Mouse (Mus musculus) hindbrain, embryonic 12.5 days (tissue): Measurements from ENCODE around the gene Atg16l2. TPM values are rescaled to one million over a fixed set of nuclear protein-coding genes. Genes with fewer than 3 reads are reported as not detected.

Experiments
- ATAC-seq: fragments of 200-750 bp; cut with Nextera tagmentation; 2 replicates; pipeline ENCODE4 v1.8.0; 2017; ENCODE audit warnings: moderate TSS enrichment; ENCODE audit not compliant: low FRiP score
- H3K27ac ChIP-seq: fragments of 300-500 bp; sonication (generic); 2 replicates; pipeline ENCODE4 v1.5.1; 2016; ENCODE audit warnings: mild to moderate bottlenecking
- H3K27me3 ChIP-seq: fragments of 300-500 bp; sonication (generic); 2 replicates; pipeline ENCODE4 v1.6.1; 2016; ENCODE audit warnings: mild to moderate bottlenecking
- H3K36me3 ChIP-seq: fragments of 300-500 bp; sonication (generic); 2 replicates; pipeline ENCODE4 v1.6.1; 2016; ENCODE audit warnings: mild to moderate bottlenecking
- H3K4me1 ChIP-seq: fragments of 300-500 bp; sonication (generic); 2 replicates; pipeline ENCODE4 v1.6.1; 2016
- H3K4me2 ChIP-seq: fragments of 300-500 bp; sonication (generic); replicated peaks from 2 replicates; pipeline ENCODE4 v1.6.1; 2016; ENCODE audit warnings: mild to moderate bottlenecking
- H3K4me3 ChIP-seq: fragments of 300-500 bp; sonication (generic); 2 replicates; pipeline ENCODE4 v1.5.1; 2016; ENCODE audit warnings: mild to moderate bottlenecking
- H3K9ac ChIP-seq: fragments of 300-500 bp; sonication (generic); 2 replicates; pipeline ENCODE4 v1.6.1; 2016; ENCODE audit warnings: mild to moderate bottlenecking, moderate library complexity
- H3K9me3 ChIP-seq: fragments of 300-500 bp; sonication (generic); replicated peaks from 2 replicates; pipeline ENCODE4 v1.6.1; 2016; ENCODE audit warnings: mild to moderate bottlenecking
- WGBS: fragments of 180-500 bp; shearing (Covaris S2); methylation state at CpG from one replicate; pipeline ENCODE4 v1.1.7; 2016; 5-methylcytosine and 5-hydroxymethylcytosine counted together
- polyA plus RNA-seq: library from polyadenylated mRNA; unstranded; fragments of >200 nt; fragmentation: Nextera tagmentation; extraction: Ambion mirVana; gene quantifications from 2 replicates; pipeline ENCODE4 v1.2.1, GENCODE M21; 2016

The Atg16l2 gene
- polyA plus RNA-seq, 1 experiment from 2014 or later = 14.7 TPM

DNA sequence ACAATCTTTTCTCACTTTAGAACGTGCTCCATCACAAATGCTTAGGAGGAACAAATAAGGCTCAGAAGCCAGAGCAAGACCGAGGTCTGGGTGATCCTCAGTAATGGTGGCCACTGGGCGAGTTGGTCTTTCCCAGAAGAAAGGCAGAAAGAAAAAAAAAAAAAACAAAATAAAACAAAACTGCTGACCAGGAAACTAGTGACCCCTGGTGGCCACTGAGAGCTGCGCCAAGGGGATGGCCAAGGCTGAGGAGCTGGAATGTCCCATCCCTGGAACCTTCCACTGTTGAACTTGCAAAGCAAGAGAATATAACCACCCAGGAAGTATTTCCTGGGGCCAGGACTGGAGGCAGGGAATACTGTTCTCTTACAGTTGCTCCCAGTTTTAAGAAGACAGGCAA lies 13.6 kb downstream of the Atg16l2 start:
- Histone ChIP-seq H3K27me3 (no peaks in the 10 kb centered on the region), H3K36me3 (peaks cover 17% of the 10 kb centered on the region), H3K27ac (no peak overlapping the region), H3K9me3 (no peaks in the 10 kb centered on the region), H3K9ac (no peak overlapping the region), H3K4me1 (no peaks in the 10 kb centered on the region), H3K4me2 (no peak overlapping the region), H3K4me3 (no peak overlapping the region)
- ATAC-seq = no peak
- 39% methylated on average over 4 of the region's 4 CpGs for WGBS

DNA sequence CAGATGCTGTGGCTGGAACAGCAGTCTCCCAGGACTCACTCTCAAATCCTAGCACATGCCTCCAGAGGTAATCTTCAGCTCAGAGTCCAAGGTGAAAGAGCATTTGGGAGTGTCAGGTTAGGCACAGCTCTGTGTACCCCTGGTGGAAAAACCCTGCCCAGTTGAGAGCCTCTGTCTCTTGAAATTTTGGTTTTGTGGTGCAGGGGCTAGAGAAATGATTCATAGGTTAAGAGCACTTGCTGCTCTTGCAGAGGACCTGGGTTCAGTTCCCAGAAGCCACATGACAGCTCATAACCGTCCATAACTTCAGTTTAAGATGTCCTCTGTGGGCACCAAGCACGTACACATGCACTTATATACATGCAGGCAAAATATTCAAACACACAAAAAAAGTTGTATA lies 14.2 kb downstream of the Atg16l2 start:
- Histone ChIP-seq H3K36me3 (peaks cover 23% of the 10 kb centered on the region), H3K4me3 (no peak overlapping the region), H3K9me3 (no peaks in the 10 kb centered on the region), H3K4me2 (no peak overlapping the region), H3K4me1 (no peaks in the 10 kb centered on the region), H3K27me3 (no peaks in the 10 kb centered on the region), H3K9ac (no peak overlapping the region), H3K27ac (no peak overlapping the region)
- no peak for ATAC-seq
- WGBS = 86% methylated on average over 2 of the region's 2 CpGs

DNA sequence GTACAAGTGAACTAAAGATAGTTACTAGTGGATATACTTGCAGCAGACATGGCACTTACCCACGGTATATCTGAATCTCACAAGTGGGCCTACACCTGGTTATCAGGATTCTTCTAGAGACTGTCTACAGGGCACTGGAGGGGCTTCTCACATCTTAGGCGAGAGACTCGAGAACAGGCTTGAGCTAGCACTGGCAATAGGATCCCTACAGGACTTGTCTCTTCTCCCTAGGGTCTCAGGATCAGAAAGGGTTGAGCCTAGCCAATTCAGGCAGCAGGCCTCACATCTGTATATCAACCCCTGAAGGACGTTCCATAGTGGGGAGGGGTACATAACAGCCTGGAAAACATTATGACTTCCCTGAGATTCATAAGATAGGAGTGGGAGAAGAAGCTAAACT lies 15.2 kb downstream of the Atg16l2 start:
- H3K4me1 ChIP-seq = no peaks in the 10 kb centered on the region
- no peaks in the 10 kb centered on the region for H3K27me3 ChIP-seq
- H3K9ac ChIP-seq = no peak overlapping the region
- H3K9me3 ChIP-seq = no peaks in the 10 kb centered on the region
- H3K4me2 ChIP-seq = no peak overlapping the region
- ATAC-seq = no peak
- no peak overlapping the region for H3K4me3 ChIP-seq
- 81% methylated on average over 4 of the region's 4 CpGs for WGBS
- no peak overlapping the region for H3K27ac ChIP-seq
- H3K36me3 ChIP-seq = peaks cover 32% of the 10 kb centered on the region

DNA sequence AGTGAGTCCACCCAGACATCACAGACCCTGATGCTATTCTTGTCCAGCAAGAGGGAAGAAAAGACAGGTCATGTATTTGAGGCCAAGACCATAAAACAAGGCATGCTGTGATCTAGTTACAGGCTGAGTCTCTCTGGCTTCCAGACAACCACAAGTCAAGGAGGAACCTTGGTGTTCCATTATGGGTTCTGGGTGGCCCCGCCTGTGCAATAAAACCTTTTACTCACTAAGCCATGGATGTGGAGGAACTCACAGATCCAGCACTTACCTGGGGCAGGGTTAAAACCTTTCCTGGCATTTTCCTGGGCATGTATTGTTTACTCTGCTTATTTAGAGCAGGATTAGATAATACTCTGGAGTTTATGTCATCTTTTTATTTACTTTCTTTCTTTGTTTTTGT lies 17.5 kb downstream of the Atg16l2 start:
- no peaks in the 10 kb centered on the region for H3K4me1 ChIP-seq
- ATAC-seq = no peak
- H3K9ac ChIP-seq = no peak overlapping the region
- H3K9me3 ChIP-seq = no peaks in the 10 kb centered on the region
- H3K27ac ChIP-seq = no peak overlapping the region
- 100% methylated on average over 1 of the region's 1 CpGs for WGBS
- no peaks in the 10 kb centered on the region for H3K27me3 ChIP-seq
- peaks cover 29% of the 10 kb centered on the region for H3K36me3 ChIP-seq
- no peak overlapping the region for H3K4me2 ChIP-seq
- no peak overlapping the region for H3K4me3 ChIP-seq

DNA sequence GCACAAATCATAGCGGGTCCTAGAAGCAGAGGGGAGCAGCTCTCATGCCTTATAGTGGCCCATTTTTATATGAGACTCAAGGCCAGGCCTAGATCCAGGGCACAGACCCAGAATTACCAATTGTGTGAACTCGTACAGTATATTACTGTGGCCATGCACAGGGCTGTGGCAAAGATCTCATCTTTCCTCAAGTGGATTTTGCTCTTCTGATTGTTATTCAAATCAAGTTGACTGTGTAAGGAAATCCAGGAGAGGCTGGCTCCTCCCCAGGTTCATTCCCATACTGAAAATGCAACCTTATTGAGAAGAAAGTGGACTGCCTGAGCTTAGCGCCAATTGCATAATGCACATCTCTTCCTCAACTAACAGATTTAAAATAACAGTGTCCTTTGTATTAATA lies 19.3 kb downstream of the Atg16l2 start:
- Histone ChIP-seq H3K9ac (no peak overlapping the region), H3K27me3 (no peaks in the 10 kb centered on the region), H3K4me2 (no peak overlapping the region), H3K4me1 (no peaks in the 10 kb centered on the region), H3K36me3 (peaks cover 44% of the 10 kb centered on the region), H3K4me3 (no peak overlapping the region), H3K9me3 (no peaks in the 10 kb centered on the region), H3K27ac (no peak overlapping the region)
- no peak for ATAC-seq
- 87% methylated on average over 3 of the region's 3 CpGs for WGBS

DNA sequence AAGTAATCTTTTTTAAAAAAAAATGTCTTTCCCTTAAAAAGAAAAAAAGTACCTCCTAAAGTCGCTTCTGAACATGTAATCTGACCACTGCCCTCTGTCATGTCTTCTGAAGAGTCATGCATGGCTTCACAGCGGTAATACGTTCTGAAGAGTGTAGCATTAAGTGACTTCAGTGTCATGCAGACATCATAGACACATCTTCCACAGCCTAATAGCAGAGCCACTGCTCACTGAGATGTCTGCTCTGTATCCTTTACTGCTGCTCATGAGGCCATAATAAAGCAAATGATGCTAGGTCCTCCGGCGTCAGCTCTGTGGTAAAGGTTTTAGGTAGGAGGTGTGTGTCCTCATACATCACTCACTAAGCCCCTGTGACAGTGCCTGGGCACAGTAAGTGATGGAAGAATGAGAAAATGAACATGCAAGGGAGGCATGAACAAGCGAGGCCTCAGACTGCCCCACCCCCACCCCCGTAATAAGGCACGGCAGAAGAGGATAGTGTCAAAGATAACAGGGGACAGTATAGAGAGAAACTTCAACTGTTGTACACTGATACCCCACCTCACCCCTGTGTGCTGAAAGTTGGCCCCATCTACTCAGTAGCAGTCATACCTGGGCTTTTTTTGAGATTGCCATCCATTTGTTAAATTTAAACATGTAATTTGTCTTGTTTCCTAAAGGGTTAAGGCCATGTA lies 29.4 kb downstream of the Atg16l2 start:
- Histone ChIP-seq H3K27me3 (no peaks in the 10 kb centered on the region), H3K9me3 (no peaks in the 10 kb centered on the region), H3K27ac (no peak overlapping the region), H3K9ac (no peak overlapping the region), H3K4me2 (no peak overlapping the region), H3K4me3 (no peak overlapping the region), H3K36me3 (peaks cover 41% of the 10 kb centered on the region), H3K4me1 (no peaks in the 10 kb centered on the region)
- no peak for ATAC-seq
- 91% methylated on average over 8 of the region's 8 CpGs for WGBS

DNA sequence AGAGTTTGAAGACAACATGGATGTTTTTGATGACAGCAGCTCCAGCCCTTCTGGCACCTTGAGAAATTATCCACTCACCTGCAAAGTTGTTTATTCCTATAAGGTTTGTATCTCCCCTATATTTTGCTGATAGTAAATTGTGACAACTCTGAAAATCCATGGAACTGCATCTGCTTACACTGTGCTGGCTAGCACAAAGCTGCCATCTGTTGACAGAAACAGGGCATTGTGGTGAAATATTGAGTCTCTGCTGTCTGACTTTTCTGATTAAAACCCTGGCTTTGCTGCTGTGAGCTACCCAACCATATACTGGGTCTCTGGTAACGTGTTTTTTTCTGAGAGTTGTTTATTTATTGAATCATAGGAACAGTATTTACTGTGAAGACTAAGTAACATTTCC lies 30.4 kb downstream of the Atg16l2 start:
- H3K4me2 ChIP-seq = no peak overlapping the region
- H3K27me3 ChIP-seq = no peaks in the 10 kb centered on the region
- whole genome bisulfite sequencing = 94% methylated on average over 1 of the region's 1 CpGs
- H3K9ac ChIP-seq = no peak overlapping the region
- peaks cover 33% of the 10 kb centered on the region for H3K36me3 ChIP-seq
- no peak for ATAC-seq
- no peaks in the 10 kb centered on the region for H3K4me1 ChIP-seq
- H3K27ac ChIP-seq = no peak overlapping the region
- no peaks in the 10 kb centered on the region for H3K9me3 ChIP-seq
- H3K4me3 ChIP-seq = no peak overlapping the region

DNA sequence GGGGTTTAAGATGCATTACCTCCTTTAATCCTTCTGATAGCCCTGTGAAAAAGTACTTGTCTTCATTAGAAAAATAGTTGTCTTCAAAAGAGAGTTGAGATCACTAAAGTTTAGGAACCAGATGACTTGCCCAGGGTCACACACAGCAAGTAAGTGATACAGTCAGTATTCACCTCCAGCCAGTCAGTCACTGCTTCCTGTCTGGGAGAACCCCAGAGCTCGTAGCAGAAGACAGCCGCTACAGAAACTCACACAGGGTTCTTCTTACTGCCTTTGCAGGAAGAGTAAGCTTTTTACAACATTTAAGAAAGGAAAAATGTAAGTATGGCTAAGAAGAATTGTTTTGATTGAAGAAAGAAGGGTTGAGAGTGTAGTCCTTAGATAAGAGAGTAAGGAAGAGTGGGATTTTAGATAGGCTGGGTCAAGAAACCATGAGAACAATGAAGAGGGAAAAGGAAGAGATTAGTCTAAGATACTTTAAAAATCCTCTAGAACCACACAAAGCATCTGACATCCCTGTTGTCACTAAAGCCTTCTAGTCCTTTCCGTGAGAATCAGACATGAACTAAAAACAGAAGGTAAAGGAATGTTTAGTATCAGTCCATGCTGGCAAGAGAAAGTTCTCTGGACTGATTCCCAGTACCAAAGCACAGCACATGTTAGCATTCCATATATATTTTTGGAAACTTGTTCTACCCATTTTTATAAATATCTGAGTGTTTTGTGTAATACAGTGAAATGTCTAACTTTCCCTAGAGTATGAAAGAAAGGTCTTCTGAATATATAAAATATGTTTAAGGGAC lies 34.4 kb downstream of the Atg16l2 start:
- Histone ChIP-seq H3K4me2 (no peak overlapping the region), H3K27me3 (no peaks in the 10 kb centered on the region), H3K9ac (no peak overlapping the region), H3K36me3 (peaks cover 16% of the 10 kb centered on the region), H3K4me3 (no peak overlapping the region), H3K27ac (no peak overlapping the region), H3K4me1 (no peaks in the 10 kb centered on the region), H3K9me3 (no peaks in the 10 kb centered on the region)
- ATAC-seq = no peak
- WGBS = 77% methylated on average over 3 of the region's 3 CpGs

DNA sequence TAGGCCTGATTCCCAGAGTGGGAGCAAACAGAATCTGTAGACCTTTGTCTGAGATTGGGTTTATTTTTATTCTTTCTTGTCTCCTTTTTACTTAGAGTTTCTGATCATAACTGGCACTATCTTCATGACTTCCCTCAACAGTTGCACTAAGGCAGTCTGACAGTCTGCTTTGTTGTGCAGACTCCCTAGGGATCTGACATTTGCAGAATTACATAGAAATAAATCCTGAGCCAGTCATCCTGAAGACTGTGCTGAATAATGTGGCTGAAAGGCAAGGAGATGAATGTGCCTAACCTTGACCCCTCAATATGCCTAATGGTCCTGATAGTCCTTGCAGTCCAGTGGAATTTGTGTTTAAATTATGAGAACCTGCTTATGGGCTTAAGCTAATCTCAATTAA lies 38.5 kb downstream of the Atg16l2 start:
- Histone ChIP-seq H3K27me3 (no peaks in the 10 kb centered on the region), H3K4me3 (no peak overlapping the region), H3K9ac (no peak overlapping the region), H3K27ac (no peak overlapping the region), H3K4me1 (no peaks in the 10 kb centered on the region), H3K4me2 (no peak overlapping the region), H3K9me3 (no peaks in the 10 kb centered on the region), H3K36me3 (peaks cover 20% of the 10 kb centered on the region)
- ATAC-seq = no peak

DNA sequence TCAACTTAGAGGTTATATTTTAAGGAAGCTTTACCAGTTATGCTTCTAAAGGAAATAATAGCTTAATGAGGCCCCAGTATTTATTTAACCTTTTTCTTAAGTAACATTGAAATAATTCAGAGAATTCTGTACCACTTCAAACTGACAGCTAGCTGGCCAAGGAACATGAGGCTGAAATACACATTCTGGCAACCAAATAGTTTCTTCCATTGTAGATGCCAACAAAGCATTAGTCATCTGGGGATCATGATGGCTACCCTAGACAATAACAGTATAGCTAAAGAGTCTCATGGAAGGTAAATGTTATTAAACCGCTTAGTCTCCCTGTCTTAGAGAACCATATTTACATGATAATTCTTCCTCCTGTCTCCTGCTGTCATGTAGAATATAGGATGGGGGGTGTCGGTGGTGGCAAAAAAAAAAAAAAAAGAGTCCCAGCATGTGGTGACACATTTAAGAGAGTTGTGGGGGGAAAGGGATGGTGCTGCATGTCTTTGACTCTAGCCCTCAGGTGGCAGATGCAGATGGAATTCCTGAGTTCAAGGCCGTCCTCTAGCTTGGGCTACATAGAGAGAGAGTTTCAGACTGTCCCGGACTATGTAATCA lies 40.0 kb downstream of the Atg16l2 start:
- ATAC-seq = no peak
- H3K9ac ChIP-seq = no peak overlapping the region
- H3K27ac ChIP-seq = no peak overlapping the region
- peaks cover 20% of the 10 kb centered on the region for H3K36me3 ChIP-seq
- no peaks in the 10 kb centered on the region for H3K4me1 ChIP-seq
- no peak overlapping the region for H3K4me2 ChIP-seq
- H3K27me3 ChIP-seq = no peaks in the 10 kb centered on the region
- 77% methylated on average over 4 of the region's 4 CpGs for WGBS
- H3K4me3 ChIP-seq = no peak overlapping the region
- H3K9me3 ChIP-seq = no peaks in the 10 kb centered on the region

DNA sequence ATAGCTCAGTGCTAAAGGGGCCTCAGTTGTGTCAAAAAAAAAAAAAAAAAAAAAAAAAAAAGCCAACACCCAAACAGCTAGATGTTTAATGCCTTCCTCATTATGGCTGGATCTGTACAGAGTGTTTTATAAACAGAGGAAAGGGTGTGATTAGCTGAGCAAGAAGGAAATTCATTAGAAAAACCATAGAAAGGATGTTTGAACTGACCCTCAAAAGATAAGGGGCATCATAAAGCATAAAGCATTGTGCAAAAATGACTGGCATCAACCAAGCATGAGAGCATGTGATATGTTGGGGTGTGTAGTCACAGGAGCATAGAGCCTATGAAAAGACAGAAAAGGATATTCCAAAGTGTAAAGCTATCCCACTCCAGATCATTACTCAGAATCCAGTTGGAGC lies 43.6 kb downstream of the Atg16l2 start:
- no peak for ATAC-seq
- peaks cover 27% of the 10 kb centered on the region for H3K36me3 ChIP-seq

DNA sequence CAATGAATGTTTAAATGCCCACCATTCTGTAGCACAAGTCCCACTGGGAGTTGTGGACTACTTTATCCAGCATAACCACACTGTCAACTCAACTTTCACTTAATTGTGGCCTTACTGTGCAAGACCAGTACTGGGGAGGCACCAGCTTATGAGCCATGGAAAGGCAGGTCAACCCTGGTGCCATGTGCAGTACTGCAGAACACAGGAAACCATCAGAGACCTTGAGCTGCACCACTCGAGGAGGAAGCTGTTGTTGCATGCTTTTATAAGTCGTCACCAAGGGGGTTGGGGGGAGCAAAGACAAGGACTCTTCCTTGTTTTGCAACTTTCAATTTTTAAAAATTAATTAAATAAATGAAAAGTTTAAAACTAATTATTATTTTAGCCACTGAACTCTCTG lies 49.0 kb downstream of the Atg16l2 start:
- Histone ChIP-seq H3K4me3 (no peak overlapping the region), H3K9me3 (no peaks in the 10 kb centered on the region), H3K4me2 (no peak overlapping the region), H3K36me3 (peaks cover 20% of the 10 kb centered on the region), H3K4me1 (no peaks in the 10 kb centered on the region), H3K9ac (no peak overlapping the region), H3K27ac (no peak overlapping the region), H3K27me3 (no peaks in the 10 kb centered on the region)
- ATAC-seq = no peak
- 73% methylated on average over 2 of the region's 2 CpGs for WGBS

More for the DNA sequence above, 43.6 kb downstream of the Atg16l2 start:
- H3K27me3 ChIP-seq = no peaks in the 10 kb centered on the region
- no peaks in the 10 kb centered on the region for H3K4me1 ChIP-seq
- H3K9me3 ChIP-seq = no peaks in the 10 kb centered on the region
- no peak overlapping the region for H3K4me3 ChIP-seq
- no peak overlapping the region for H3K27ac ChIP-seq
- no peak overlapping the region for H3K9ac ChIP-seq
- H3K4me2 ChIP-seq = no peak overlapping the region

DNA sequence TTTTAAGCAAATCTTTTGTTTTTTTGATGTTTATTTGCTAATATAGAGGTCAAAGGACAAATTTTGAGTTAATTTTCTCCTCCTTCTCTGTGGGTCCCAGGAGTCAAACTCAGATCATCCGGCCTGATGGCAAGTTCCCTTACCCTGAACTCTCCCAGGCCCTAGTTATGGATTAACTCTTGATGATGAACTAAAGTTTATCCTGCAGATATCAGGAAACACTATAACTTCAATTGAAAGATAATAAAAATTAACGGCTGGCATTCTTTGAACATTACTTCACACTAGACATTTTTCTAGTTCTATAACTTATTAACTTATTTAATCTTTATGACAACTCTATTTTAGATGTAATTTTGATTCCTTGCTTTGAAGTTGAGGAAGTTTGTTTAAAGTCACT lies 52.9 kb downstream of the Atg16l2 start:
- no peak overlapping the region for H3K4me3 ChIP-seq

More for the DNA sequence above, 52.9 kb downstream of the Atg16l2 start:
- no peak overlapping the region for H3K27ac ChIP-seq
- H3K27me3 ChIP-seq = no peaks in the 10 kb centered on the region
- H3K9ac ChIP-seq = no peak overlapping the region
- H3K36me3 ChIP-seq = peaks cover 16% of the 10 kb centered on the region
- no peak for ATAC-seq
- no peaks in the 10 kb centered on the region for H3K9me3 ChIP-seq
- WGBS = 83% methylated on average over 2 of the region's 2 CpGs
- no peak overlapping the region for H3K4me2 ChIP-seq
- no peaks in the 10 kb centered on the region for H3K4me1 ChIP-seq
